Mouse (Mus musculus): ENCODE results near the gene Dclk1. TPM values are rescaled to one million over a fixed set of nuclear protein-coding genes. Genes with fewer than 3 reads are reported as not detected.

Gene Dclk1
- polyA plus RNA-seq, 1 experiment from 2014 or later = 171 TPM

- 86% methylated on average over 5 of the region's 5 CpGs for WGBS
- Histone ChIP-seq H3K4me2 (replicated peaks) (no peak overlapping the region), H3K9me3 (replicated peaks) (no peaks in the 10 kb centered on the region)
Measured at GRCm38 (mm10) chr3:55447486-55448460, 205.6 kb downstream of the Dclk1 start.

GRCm38 (mm10) chr3:55449148-55449547 lies 207.0 kb downstream of the Dclk1 start:
- no peak for ATAC-seq (ENCODE audit: low FRiP score)
- peaks cover 9% of the 10 kb centered on the region; the same call in 1 of the 2 replicates for H3K36me3 ChIP-seq
- 86% methylated on average over 2 of the region's 2 CpGs for WGBS
- no peaks in the 10 kb centered on the region for H3K9me3 ChIP-seq (replicated peaks)
- no peaks in the 10 kb centered on the region for H3K4me1 ChIP-seq
- no peak overlapping the region for H3K27ac ChIP-seq
- no peak overlapping the region for H3K4me3 ChIP-seq
- no peak overlapping the region for H3K9ac ChIP-seq
- H3K27me3 ChIP-seq = no peaks in the 10 kb centered on the region
- no peak overlapping the region for H3K4me2 ChIP-seq (replicated peaks)

More at GRCm38 (mm10) chr3:55447486-55448460, 205.6 kb downstream of the Dclk1 start:
- Histone ChIP-seq H3K9ac (no peak overlapping the region), H3K36me3 (peaks cover 7% of the 10 kb centered on the region; the same call in 1 of the 2 replicates), H3K4me1 (no peaks in the 10 kb centered on the region), H3K27me3 (no peaks in the 10 kb centered on the region), H3K27ac (no peak overlapping the region), H3K4me3 (no peak overlapping the region)
- ATAC-seq (ENCODE audit: low FRiP score) = no peak

- no peak overlapping the region for H3K4me3 ChIP-seq
- no peak overlapping the region for H3K9ac ChIP-seq
- H3K36me3 ChIP-seq = peaks cover 8% of the 10 kb centered on the region; the same call in 1 of the 2 replicates
- 94% methylated on average over 14 of the region's 14 CpGs for WGBS
- H3K9me3 ChIP-seq (replicated peaks) = no peaks in the 10 kb centered on the region
- ATAC-seq (ENCODE audit: low FRiP score) = no peak
- no peaks in the 10 kb centered on the region for H3K4me1 ChIP-seq
- no peak overlapping the region for H3K27ac ChIP-seq
- no peak overlapping the region for H3K4me2 ChIP-seq (replicated peaks)
- no peaks in the 10 kb centered on the region for H3K27me3 ChIP-seq
Measured at GRCm38 (mm10) chr3:55451035-55451434, 208.9 kb downstream of the Dclk1 start.

GRCm38 (mm10) chr3:55451877-55452276 lies 209.7 kb downstream of the Dclk1 start:
- H3K27me3 ChIP-seq = no peaks in the 10 kb centered on the region
- H3K36me3 ChIP-seq = peaks cover 8% of the 10 kb centered on the region; the same call in 1 of the 2 replicates
- no peak overlapping the region for H3K4me3 ChIP-seq
- no peak overlapping the region for H3K9ac ChIP-seq
- no peaks in the 10 kb centered on the region for H3K4me1 ChIP-seq
- ATAC-seq (ENCODE audit: low FRiP score) = no peak
- H3K9me3 ChIP-seq (replicated peaks) = no peaks in the 10 kb centered on the region
- H3K4me2 ChIP-seq (replicated peaks) = no peak overlapping the region
- H3K27ac ChIP-seq = no peak overlapping the region
- 90% methylated on average over 3 of the region's 3 CpGs for WGBS

- Histone ChIP-seq H3K9ac (no peak overlapping the region), H3K27me3 (no peaks in the 10 kb centered on the region), H3K4me1 (no peaks in the 10 kb centered on the region), H3K27ac (no peak overlapping the region), H3K4me3 (no peak overlapping the region), H3K4me2 (replicated peaks) (no peak overlapping the region), H3K9me3 (replicated peaks) (no peaks in the 10 kb centered on the region), H3K36me3 (peaks cover 8% of the 10 kb centered on the region; the same call in 1 of the 2 replicates)
- 94% methylated on average over 2 of the region's 2 CpGs for WGBS
- no peak for ATAC-seq (ENCODE audit: low FRiP score)
Measured at GRCm38 (mm10) chr3:55452464-55452863, 210.3 kb downstream of the Dclk1 start.

GRCm38 (mm10) chr3:55461092-55461491 lies 218.9 kb downstream of the Dclk1 start:
- Histone ChIP-seq H3K4me2 (replicated peaks) (peak overlapping the region; percentile 52), H3K27me3 (no peaks in the 10 kb centered on the region), H3K27ac (peak overlapping the region; percentile 64), H3K4me3 (no peak overlapping the region), H3K4me1 (peaks cover 19% of the 10 kb centered on the region), H3K9me3 (replicated peaks) (no peaks in the 10 kb centered on the region), H3K9ac (no peak overlapping the region), H3K36me3 (no peaks in the 10 kb centered on the region)
- ATAC-seq (ENCODE audit: low FRiP score) = peak; percentile 63
- 47% methylated on average over 3 of the region's 3 CpGs for WGBS

DNA sequence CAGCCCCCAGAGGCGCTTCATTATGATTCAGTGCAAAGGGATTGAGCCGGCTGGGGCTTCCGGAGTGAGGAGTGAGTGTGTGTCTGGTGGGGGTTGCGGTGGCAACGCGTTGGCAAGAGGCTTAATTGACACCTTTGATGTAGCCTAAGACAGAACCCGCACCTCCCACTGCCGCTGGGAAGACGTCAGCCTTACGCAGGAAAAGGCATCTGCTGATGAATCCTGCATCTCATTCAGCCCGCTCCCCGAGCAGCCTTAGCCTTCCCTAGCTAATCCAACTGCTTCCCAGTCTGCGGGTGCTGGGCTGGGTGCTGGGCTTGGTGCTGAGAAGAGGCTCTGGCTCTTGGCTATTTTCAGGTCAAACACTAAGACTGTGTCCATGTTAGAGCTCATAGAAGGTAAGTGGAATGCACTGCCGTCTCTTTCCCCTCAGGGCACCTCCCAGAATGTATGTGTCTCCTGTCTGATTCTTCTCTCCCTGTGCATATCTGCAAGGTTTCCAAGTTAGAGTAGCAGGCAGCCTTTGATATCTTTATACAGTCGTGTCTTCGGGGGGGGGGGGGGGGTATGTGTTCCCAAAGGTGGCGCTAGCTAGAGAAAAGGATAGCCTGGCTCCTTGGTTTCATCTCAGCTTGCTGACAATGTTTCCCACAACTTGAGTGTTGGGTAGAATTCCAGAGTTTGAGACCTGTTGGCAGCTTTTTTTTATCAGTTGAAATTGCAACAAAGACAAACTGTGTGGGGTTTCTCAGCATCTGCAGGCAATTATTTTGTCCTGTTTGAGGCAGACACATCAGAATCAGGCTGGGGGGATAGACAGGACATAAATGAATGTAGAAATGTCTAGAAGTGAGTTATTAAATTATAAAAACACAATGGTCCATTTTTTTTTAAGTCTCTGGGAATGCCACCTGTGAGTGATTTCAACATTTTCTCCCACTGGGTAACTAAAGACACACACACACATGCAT lies 219.8 kb downstream of the Dclk1 start:
- peak overlapping the region; percentile 64 for H3K27ac ChIP-seq
- H3K4me1 ChIP-seq = peaks cover 19% of the 10 kb centered on the region
- WGBS = 3% methylated on average over 17 of the region's 17 CpGs
- no peaks in the 10 kb centered on the region for H3K9me3 ChIP-seq (replicated peaks)
- ATAC-seq (ENCODE audit: low FRiP score) = peak; percentile 93
- peak overlapping the region; percentile 20 for H3K4me3 ChIP-seq
- peak overlapping the region; percentile 29; the same call in 1 of the 2 replicates for H3K9ac ChIP-seq
- H3K4me2 ChIP-seq (replicated peaks) = peak overlapping the region; percentile 52
- no peaks in the 10 kb centered on the region for H3K36me3 ChIP-seq
- no peaks in the 10 kb centered on the region for H3K27me3 ChIP-seq

- Histone ChIP-seq H3K9ac (no peak overlapping the region), H3K4me2 (replicated peaks) (no peak overlapping the region), H3K27ac (no peak overlapping the region), H3K27me3 (no peaks in the 10 kb centered on the region), H3K9me3 (replicated peaks) (no peaks in the 10 kb centered on the region), H3K4me3 (no peak overlapping the region), H3K36me3 (no peaks in the 10 kb centered on the region), H3K4me1 (peaks cover 19% of the 10 kb centered on the region)
- 77% methylated on average over 4 of the region's 4 CpGs for WGBS
- no peak for ATAC-seq (ENCODE audit: low FRiP score)
Measured at GRCm38 (mm10) chr3:55462904-55463668, 220.9 kb downstream of the Dclk1 start.

GRCm38 (mm10) chr3:55464226-55464625 lies 222.1 kb downstream of the Dclk1 start:
- Histone ChIP-seq H3K4me1 (peaks cover 19% of the 10 kb centered on the region), H3K9ac (no peak overlapping the region), H3K36me3 (no peaks in the 10 kb centered on the region), H3K27me3 (no peaks in the 10 kb centered on the region), H3K4me3 (no peak overlapping the region), H3K9me3 (replicated peaks) (no peaks in the 10 kb centered on the region), H3K4me2 (replicated peaks) (no peak overlapping the region), H3K27ac (no peak overlapping the region)
- 71% methylated on average over 3 of the region's 3 CpGs for WGBS
- ATAC-seq (ENCODE audit: low FRiP score) = no peak

GRCm38 (mm10) chr3:55465785-55466184 lies 223.6 kb downstream of the Dclk1 start:
- no peak overlapping the region for H3K9ac ChIP-seq
- no peak overlapping the region for H3K4me2 ChIP-seq (replicated peaks)
- peaks cover 18% of the 10 kb centered on the region for H3K4me1 ChIP-seq
- 82% methylated on average over 8 of the region's 8 CpGs for WGBS
- no peaks in the 10 kb centered on the region for H3K27me3 ChIP-seq
- no peak overlapping the region for H3K27ac ChIP-seq
- no peaks in the 10 kb centered on the region for H3K9me3 ChIP-seq (replicated peaks)
- H3K4me3 ChIP-seq = no peak overlapping the region
- no peak for ATAC-seq (ENCODE audit: low FRiP score)
- no peaks in the 10 kb centered on the region for H3K36me3 ChIP-seq

GRCm38 (mm10) chr3:55466348-55466747 lies 224.2 kb downstream of the Dclk1 start:
- Histone ChIP-seq H3K36me3 (no peaks in the 10 kb centered on the region), H3K27ac (no peak overlapping the region), H3K4me1 (peaks cover 13% of the 10 kb centered on the region), H3K9ac (no peak overlapping the region), H3K9me3 (replicated peaks) (no peaks in the 10 kb centered on the region), H3K4me3 (no peak overlapping the region), H3K27me3 (no peaks in the 10 kb centered on the region), H3K4me2 (replicated peaks) (no peak overlapping the region)
- ATAC-seq (ENCODE audit: low FRiP score) = no peak
- WGBS = 68% methylated on average over 9 of the region's 9 CpGs
